Mouse (Mus musculus) myocyte (in vitro differentiated cells): ENCODE data around the gene Drc1. TPM values are rescaled to one million over a fixed set of nuclear protein-coding genes. Genes with fewer than 3 reads are reported as not detected.

ENCODE experiments used
- H3K27me3 ChIP-seq: one replicate; pipeline ENCODE4 v1.6.1; 2011; ENCODE audit not compliant: control insufficient read depth, insufficient read depth, insufficient read length
- H3K36me3 ChIP-seq: one replicate; pipeline ENCODE4 v1.6.1; 2011; ENCODE audit not compliant: control insufficient read depth, insufficient read depth
- H3K4me2 ChIP-seq: one replicate; pipeline ENCODE4 v1.6.1; 2011; ENCODE audit warnings: low read depth, control low read depth
- H3K4me3 ChIP-seq: one replicate; pipeline ENCODE4 v1.5.1; 2011; ENCODE audit warnings: mild to moderate bottlenecking, control low read depth, moderate library complexity
- H3K79me2 ChIP-seq: one replicate; pipeline ENCODE4 v1.6.1; 2011; ENCODE audit not compliant: control insufficient read depth, insufficient read depth
- H3ac ChIP-seq: one replicate; pipeline ENCODE4 v1.6.1; 2011; ENCODE audit not compliant: control insufficient read depth, insufficient read length
- CEBPB ChIP-seq: IDR thresholded peaks from 2 replicates; pipeline ENCODE4 v1.6.1; 2011; ENCODE audit warnings: mild to moderate bottlenecking, moderate library complexity; ENCODE audit not compliant: poor library complexity, insufficient read depth, severe bottlenecking
- E2F4 ChIP-seq: IDR thresholded peaks from one replicate; pipeline ENCODE4 v1.6.1; 2011; ENCODE audit warnings: mild to moderate bottlenecking, control low read depth, moderate library complexity; ENCODE audit not compliant: insufficient read depth
- MAX ChIP-seq: IDR thresholded peaks from one replicate; pipeline ENCODE4 v1.6.1; 2011; ENCODE audit warnings: low read depth, mild to moderate bottlenecking, control low read depth
- MYOD1 ChIP-seq, 3 experiments: IDR thresholded peaks; one replicate each; pipeline ENCODE4 v1.6.1; 2011; ENCODE audit warnings: control low read depth in 2 of 3, low read depth in 2 of 3, mild to moderate bottlenecking in 2 of 3, moderate library complexity in 1 of 3; ENCODE audit not compliant: insufficient read length in 2 of 3, control insufficient read depth in 1 of 3
- MYOG ChIP-seq, 3 experiments: IDR thresholded peaks; one replicate each; pipeline ENCODE4 v1.6.1; 2011; ENCODE audit warnings: control low read depth in 2 of 3, low read depth in 2 of 3, mild to moderate bottlenecking in 2 of 3; ENCODE audit not compliant: insufficient read length in 2 of 3, control insufficient read depth in 1 of 3, insufficient read depth in 1 of 3
- POLR2A ChIP-seq: IDR thresholded peaks from one replicate; pipeline ENCODE4 v1.6.1; 2011; ENCODE audit warnings: low read depth, mild to moderate bottlenecking, control low read depth, moderate library complexity; ENCODE audit not compliant: insufficient read length
- POLR2AphosphoS2 ChIP-seq: IDR thresholded peaks from one replicate; pipeline ENCODE4 v1.6.1; 2011; ENCODE audit warnings: low read depth, control low read depth; ENCODE audit not compliant: insufficient read length
- REST ChIP-seq: IDR thresholded peaks from one replicate; pipeline ENCODE4 v1.6.1; 2011; ENCODE audit warnings: mild to moderate bottlenecking, control low read depth, moderate library complexity; ENCODE audit not compliant: insufficient read depth, insufficient read length
- SRF ChIP-seq: IDR thresholded peaks from one replicate; pipeline ENCODE4 v1.6.1; 2011; ENCODE audit warnings: low read depth; ENCODE audit not compliant: control insufficient read depth, insufficient read length
- TCF12 ChIP-seq: IDR thresholded peaks from one replicate; pipeline ENCODE4 v1.6.1; 2011; ENCODE audit warnings: mild to moderate bottlenecking, control low read depth; ENCODE audit not compliant: poor library complexity, insufficient read depth, severe bottlenecking
- TCF3 ChIP-seq: IDR thresholded peaks from one replicate; pipeline ENCODE4 v1.6.1; 2011; ENCODE audit warnings: low read depth, control low read depth; ENCODE audit not compliant: insufficient read length
- USF1 ChIP-seq: IDR thresholded peaks from one replicate; pipeline ENCODE4 v1.6.1; 2011; ENCODE audit warnings: low read depth, mild to moderate bottlenecking, control low read depth, moderate library complexity
- polyA plus RNA-seq: library from polyadenylated mRNA; unstranded; fragments of >200 nt; fragmentation: generic; extraction: Trizol; gene quantifications from one replicate; pipeline ENCODE4 v1.2.1, GENCODE M21; 2012; ENCODE audit warnings: missing spikeins

The Drc1 gene
- polyA plus RNA-seq, 1 experiment, result 0.01 TPM

GRCm38 (mm10) chr5:30245861-30246416 lies 35.2 kb upstream of the Drc1 start:
- H3K4me3 ChIP-seq, result no peak overlapping the region
- no peak overlapping the region for H3ac ChIP-seq
- no peak for TF ChIP-seq REST
- TF ChIP-seq MYOG (IDR thresholded peaks at IDR 0.05; ENCODE audit: control insufficient read depth in 1 of 3, insufficient read depth in 1 of 3, insufficient read length in 2 of 3, low read depth in 2 of 3), result no peak
- no peak for TF ChIP-seq E2F4
- no peak for TF ChIP-seq SRF
- no peak for TF ChIP-seq TCF12
- TF ChIP-seq TCF3, result no peak
- TF ChIP-seq USF1, result no peak
- TF ChIP-seq MYOD1 (IDR thresholded peaks at IDR 0.05; ENCODE audit: control insufficient read depth in 1 of 3, insufficient read length in 2 of 3, low read depth in 2 of 3), result no peak
- no peak for TF ChIP-seq MAX
- no peak for TF ChIP-seq POLR2A
- no peak for TF ChIP-seq POLR2AphosphoS2
- no peak for TF ChIP-seq CEBPB
- peaks cover 7% of the 10 kb centered on the region for H3K36me3 ChIP-seq
- H3K27me3 ChIP-seq, result no peaks in the 10 kb centered on the region
- no peak overlapping the region for H3K4me2 ChIP-seq
- H3K79me2 ChIP-seq, result peaks cover 66% of the 10 kb centered on the region

GRCm38 (mm10) chr5:30247666-30248065 lies 33.5 kb upstream of the Drc1 start:
- H3K4me3 ChIP-seq, result no peak overlapping the region
- no peak for TF ChIP-seq MYOD1 (IDR thresholded peaks at IDR 0.05; ENCODE audit: control insufficient read depth in 1 of 3, insufficient read length in 2 of 3, low read depth in 2 of 3)
- TF ChIP-seq POLR2AphosphoS2, result no peak
- TF ChIP-seq USF1, result no peak
- TF ChIP-seq MAX, result no peak
- TF ChIP-seq SRF, result no peak
- no peak for TF ChIP-seq TCF3
- TF ChIP-seq E2F4, result no peak
- TF ChIP-seq POLR2A, result no peak
- TF ChIP-seq TCF12, result no peak
- TF ChIP-seq MYOG (IDR thresholded peaks at IDR 0.05; ENCODE audit: control insufficient read depth in 1 of 3, insufficient read depth in 1 of 3, insufficient read length in 2 of 3, low read depth in 2 of 3), result no peak
- no peak for TF ChIP-seq REST
- no peak for TF ChIP-seq CEBPB
- H3K36me3 ChIP-seq, result peaks cover 7% of the 10 kb centered on the region
- no peak overlapping the region for H3ac ChIP-seq
- H3K4me2 ChIP-seq, result no peak overlapping the region
- no peaks in the 10 kb centered on the region for H3K27me3 ChIP-seq
- peaks cover 51% of the 10 kb centered on the region for H3K79me2 ChIP-seq

GRCm38 (mm10) chr5:30255567-30256354 lies 25.4 kb upstream of the Drc1 start:
- Histone ChIP-seq H3K27me3 (no peaks in the 10 kb centered on the region), H3K79me2 (no peaks in the 10 kb centered on the region), H3K36me3 (peaks cover 36% of the 10 kb centered on the region), H3ac (no peak overlapping the region), H3K4me2 (no peak overlapping the region), H3K4me3 (no peak overlapping the region)
- TF ChIP-seq TCF3, result no peak
- TF ChIP-seq MYOG (IDR thresholded peaks at IDR 0.05; ENCODE audit: control insufficient read depth in 1 of 3, insufficient read depth in 1 of 3, insufficient read length in 2 of 3, low read depth in 2 of 3), result no peak
- TF ChIP-seq MYOD1 (IDR thresholded peaks at IDR 0.05; ENCODE audit: control insufficient read depth in 1 of 3, insufficient read length in 2 of 3, low read depth in 2 of 3), result no peak
- no peak for TF ChIP-seq E2F4
- TF ChIP-seq MAX, result no peak

GRCm38 (mm10) chr5:30258776-30259175 lies 22.4 kb upstream of the Drc1 start:
- Histone ChIP-seq H3ac (no peak overlapping the region), H3K4me3 (no peak overlapping the region), H3K79me2 (no peaks in the 10 kb centered on the region), H3K27me3 (no peaks in the 10 kb centered on the region), H3K36me3 (peaks cover 32% of the 10 kb centered on the region), H3K4me2 (no peak overlapping the region)
- TF ChIP-seq MAX (no peak), SRF (no peak), USF1 (no peak)

GRCm38 (mm10) chr5:30270571-30271190 lies 10.5 kb upstream of the Drc1 start:
- Histone ChIP-seq H3K4me2 (no peak overlapping the region), H3K79me2 (no peaks in the 10 kb centered on the region), H3K36me3 (peaks cover 20% of the 10 kb centered on the region), H3ac (no peak overlapping the region), H3K4me3 (no peak overlapping the region), H3K27me3 (no peaks in the 10 kb centered on the region)
- TF ChIP-seq USF1 (no peak), CEBPB (no peak), POLR2A (no peak), MYOD1 (IDR thresholded peaks at IDR 0.05; ENCODE audit: control insufficient read depth in 1 of 3, insufficient read length in 2 of 3, low read depth in 2 of 3) (no peak), E2F4 (no peak), SRF (no peak), TCF12 (no peak), MYOG (IDR thresholded peaks at IDR 0.05; ENCODE audit: control insufficient read depth in 1 of 3, insufficient read depth in 1 of 3, insufficient read length in 2 of 3, low read depth in 2 of 3) (no peak), TCF3 (no peak), MAX (no peak), REST (no peak), POLR2AphosphoS2 (no peak)
